ENCODE assay signal across 12 mouse cellular contexts in genomic region chr4:100811802-100812510, GRCm38 (mm10). TPM values are rescaled to one million over a fixed set of nuclear protein-coding genes. Genes with fewer than 3 reads are reported as not detected.
DNase-seq lines count a peak whose midpoint lies in the region; ATAC-seq and TF ChIP-seq lines count a peak whose summit lies in the region.
"Had no signal": no experiment of that assay in that cellular context is flagged by ENCODE, and none has a peak within 500 bp of the region (broad histone marks: within the 10 kb centered on the region; RNA-seq: fewer than 3 reads in every experiment).

No protein-coding gene starts in this region.

- H3K9ac ChIP-seq in intestine, embryonic 14.5 days (ENCODE audit: low read length): no peak overlapping the region
- H3K9ac ChIP-seq in intestine, embryonic 15.5 days: no peak overlapping the region
- H3K9ac ChIP-seq in stomach, embryonic 14.5 days (replicated peaks; ENCODE audit: low read depth, low read length): no peak overlapping the region
- H3K9ac ChIP-seq in stomach, postnatal 0 days (ENCODE audit: low read length): no peak overlapping the region
- no peak overlapping the region for H3K9ac ChIP-seq in hindbrain, embryonic 14.5 days
- H3K9ac ChIP-seq in stomach, embryonic 16.5 days (ENCODE audit: low read length): no peak overlapping the region

- ATAC-seq in intestine, embryonic 14.5 days (replicated peaks; ENCODE audit: low FRiP score, low TSS enrichment, low read depth): no peak
- no peak for ATAC-seq in intestine, embryonic 15.5 days
- no peak for ATAC-seq in stomach, embryonic 14.5 days (ENCODE audit: insufficient number of reproducible peaks, insufficient read depth, low FRiP score, low read depth)
- ATAC-seq in stomach, postnatal 0 days (ENCODE audit: low FRiP score, low TSS enrichment): no peak
- no peak for ATAC-seq in hindbrain, embryonic 14.5 days (ENCODE audit: low FRiP score)
- no peak for ATAC-seq in stomach, embryonic 16.5 days (ENCODE audit: insufficient read depth, low FRiP score)
- no peak for ATAC-seq in activated CD4-positive, CD25-positive, alpha-beta regulatory T cell, adult 4 months

- no peaks in the 10 kb centered on the region for H3K27me3 ChIP-seq in intestine, embryonic 14.5 days (replicated peaks; ENCODE audit: control insufficient read depth, insufficient read depth, low read length)
- H3K27me3 ChIP-seq in intestine, embryonic 15.5 days (replicated peaks): no peaks in the 10 kb centered on the region
- no peaks in the 10 kb centered on the region for H3K27me3 ChIP-seq in stomach, embryonic 14.5 days (ENCODE audit: control insufficient read depth, insufficient read depth, low read length)
- H3K27me3 ChIP-seq in stomach, postnatal 0 days (ENCODE audit: control insufficient read depth, insufficient read depth, low read length): no peaks in the 10 kb centered on the region
- no peaks in the 10 kb centered on the region for H3K27me3 ChIP-seq in hindbrain, embryonic 14.5 days (ENCODE audit: control insufficient read depth, insufficient read depth, low read length)
- H3K27me3 ChIP-seq in stomach, embryonic 16.5 days (ENCODE audit: control insufficient read depth, insufficient read depth, low read length): no peaks in the 10 kb centered on the region

- peak overlapping the region; percentile 9; the same call in 1 of the 2 replicates for H3K4me2 ChIP-seq in intestine, embryonic 14.5 days (ENCODE audit: low read length)
- no peak overlapping the region for H3K4me2 ChIP-seq in intestine, embryonic 15.5 days (replicated peaks)
- H3K4me2 ChIP-seq in stomach, embryonic 14.5 days (replicated peaks; ENCODE audit: low read depth, low read length): 0 out of 2 replicates have a peak overlapping the region, but pooled peaks have one; percentile 18
- no peak overlapping the region for H3K4me2 ChIP-seq in stomach, postnatal 0 days (replicated peaks; ENCODE audit: low read depth)
- H3K4me2 ChIP-seq in hindbrain, embryonic 14.5 days (replicated peaks): peak overlapping the region; percentile 25; the same call in 1 of the 2 replicates
- H3K4me2 ChIP-seq in stomach, embryonic 16.5 days (ENCODE audit: low read depth, low read length): peak overlapping the region; percentile 37

- no peaks in the 10 kb centered on the region for H3K36me3 ChIP-seq in intestine, embryonic 14.5 days (ENCODE audit: control insufficient read depth, insufficient read depth, low read length)
- H3K36me3 ChIP-seq in intestine, embryonic 15.5 days: no peaks in the 10 kb centered on the region
- no peaks in the 10 kb centered on the region for H3K36me3 ChIP-seq in stomach, embryonic 14.5 days (ENCODE audit: control insufficient read depth, insufficient read depth, low read length)
- no peaks in the 10 kb centered on the region for H3K36me3 ChIP-seq in stomach, postnatal 0 days (ENCODE audit: control insufficient read depth, insufficient read depth, low read length)
- H3K36me3 ChIP-seq in hindbrain, embryonic 14.5 days (replicated peaks; ENCODE audit: control insufficient read depth, insufficient read depth): no peaks in the 10 kb centered on the region
- H3K36me3 ChIP-seq in stomach, embryonic 16.5 days (ENCODE audit: control insufficient read depth, insufficient read depth, low read length): no peaks in the 10 kb centered on the region

- WGBS in intestine, embryonic 14.5 days: 38% methylated on average over 8 of the region's 8 CpGs
- WGBS in intestine, embryonic 15.5 days: 45% methylated on average over 8 of the region's 8 CpGs
- 35% methylated on average over 8 of the region's 8 CpGs for WGBS in stomach, embryonic 14.5 days
- WGBS in stomach, postnatal 0 days: 47% methylated on average over 8 of the region's 8 CpGs
- 19% methylated on average over 8 of the region's 8 CpGs for WGBS in hindbrain, embryonic 14.5 days
- 43% methylated on average over 8 of the region's 8 CpGs for WGBS in stomach, embryonic 16.5 days

- no peak for DNase-seq in intestine, embryonic 14.5 days (ENCODE audit: low spot score)
- DNase-seq in stomach, postnatal 0 days (ENCODE audit: low spot score): no peak
- no peak for DNase-seq in hindbrain, embryonic 14.5 days (ENCODE audit: low spot score)
- DNase-seq in layer of hippocampus, postnatal 36 days: no peak
- DNase-seq: cerebellum, postnatal 10 days; heart, postnatal 36 days; thymus, postnatal 36 days had no signal

- peaks cover 11% of the 10 kb centered on the region; the same call in 1 of the 2 replicates for H3K4me1 ChIP-seq in intestine, embryonic 14.5 days (replicated peaks; ENCODE audit: control insufficient read depth, insufficient read depth, low read length)
- peaks cover 11% of the 10 kb centered on the region for H3K4me1 ChIP-seq in intestine, embryonic 15.5 days (replicated peaks)
- peaks cover 20% of the 10 kb centered on the region for H3K4me1 ChIP-seq in stomach, embryonic 14.5 days (ENCODE audit: control insufficient read depth, insufficient read depth, low read length)
- H3K4me1 ChIP-seq in stomach, postnatal 0 days (replicated peaks; ENCODE audit: control insufficient read depth, insufficient read depth): 0 out of 2 replicates have a peak, but pooled peaks cover 5% of the 10 kb centered on the region
- peaks cover 23% of the 10 kb centered on the region for H3K4me1 ChIP-seq in hindbrain, embryonic 14.5 days (replicated peaks; ENCODE audit: control insufficient read depth, insufficient read depth, low read length)
- H3K4me1 ChIP-seq in stomach, embryonic 16.5 days (ENCODE audit: control insufficient read depth, insufficient read depth, low read length): peaks cover 11% of the 10 kb centered on the region

- H3K27ac ChIP-seq in intestine, embryonic 14.5 days (ENCODE audit: low read depth): no peak overlapping the region
- H3K27ac ChIP-seq in intestine, embryonic 15.5 days: no peak overlapping the region
- H3K27ac ChIP-seq in stomach, embryonic 14.5 days (ENCODE audit: low read length): no peak overlapping the region
- no peak overlapping the region; the same call in 1 of the 2 replicates for H3K27ac ChIP-seq in stomach, postnatal 0 days (replicated peaks)
- H3K27ac ChIP-seq in hindbrain, embryonic 14.5 days: 0 out of 2 replicates have a peak overlapping the region, but pooled peaks have one; percentile 11
- no peak overlapping the region for H3K27ac ChIP-seq in stomach, embryonic 16.5 days (ENCODE audit: low read length)

- H3K4me3 ChIP-seq in intestine, embryonic 14.5 days (ENCODE audit: low read depth, low read length): no peak overlapping the region
- H3K4me3 ChIP-seq in intestine, embryonic 15.5 days (replicated peaks): no peak overlapping the region
- no peak overlapping the region for H3K4me3 ChIP-seq in stomach, embryonic 14.5 days (ENCODE audit: low read depth, low read length)
- H3K4me3 ChIP-seq in stomach, postnatal 0 days (ENCODE audit: low read depth, low read length): no peak overlapping the region
- H3K4me3 ChIP-seq in hindbrain, embryonic 14.5 days (replicated peaks; ENCODE audit: low read length): no peak overlapping the region
- no peak overlapping the region for H3K4me3 ChIP-seq in stomach, embryonic 16.5 days (replicated peaks; ENCODE audit: low read length)
- H3K4me3 ChIP-seq: myocyte had no signal

- no peaks in the 10 kb centered on the region for H3K9me3 ChIP-seq in intestine, embryonic 14.5 days (ENCODE audit: control insufficient read depth, low read length)
- H3K9me3 ChIP-seq in intestine, embryonic 15.5 days: no peaks in the 10 kb centered on the region
- no peaks in the 10 kb centered on the region for H3K9me3 ChIP-seq in stomach, embryonic 14.5 days (ENCODE audit: control insufficient read depth, low read depth, low read length)
- no peaks in the 10 kb centered on the region for H3K9me3 ChIP-seq in stomach, postnatal 0 days (ENCODE audit: control insufficient read depth, low read length)
- no peaks in the 10 kb centered on the region for H3K9me3 ChIP-seq in hindbrain, embryonic 14.5 days (ENCODE audit: control insufficient read depth, low read length)
- no peaks in the 10 kb centered on the region for H3K9me3 ChIP-seq in stomach, embryonic 16.5 days (replicated peaks; ENCODE audit: control insufficient read depth, low read length)

- TF ChIP-seq EP300 in stomach, postnatal 0 days (optimal IDR thresholded peaks at IDR 0.05): no peak

- TF ChIP-seq CTCF in stomach, postnatal 0 days (IDR thresholded peaks at IDR 0.05; ENCODE audit: low read depth): no peak

RNA-seq across cellular contexts. Expression of gene Cachd1, which starts 35.5 kb away (rescaled TPM):
- 20.2 and 22.8 TPM in 2 replicates for polyA plus RNA-seq in intestine, embryonic 14.5 days (2014; fragmentation: Nextera tagmentation; extraction: Ambion mirVana)
- 13.4 and 16.7 TPM in 2 replicates for polyA plus RNA-seq in intestine, embryonic 15.5 days (2015; fragmentation: Nextera tagmentation; extraction: Ambion mirVana)
- 17.9 and 19.5 TPM in 2 replicates for polyA plus RNA-seq in stomach, embryonic 14.5 days (2014; fragmentation: Nextera tagmentation; extraction: Ambion mirVana)
- 6.4 and 7.0 TPM in 2 replicates for polyA plus RNA-seq in stomach, postnatal 0 days (2015; fragmentation: Nextera tagmentation; extraction: Ambion mirVana)
- polyA plus RNA-seq in hindbrain, embryonic 14.5 days (2014; fragmentation: Nextera tagmentation; extraction: Ambion mirVana): 21.6 and 28.5 TPM in 2 replicates
- 7.2 and 9.7 TPM in 2 replicates for polyA plus RNA-seq in stomach, embryonic 16.5 days (2015; fragmentation: Nextera tagmentation; extraction: Ambion mirVana)
- total RNA-seq in layer of hippocampus, postnatal 36 days (2021): 10 to 100 TPM; 28.5 to 39.2 TPM
- not detected for polyA plus RNA-seq in activated CD4-positive, CD25-positive, alpha-beta regulatory T cell, adult 4 months (2017; shearing (Covaris generic))

Comparison
In these comparisons a context has a peak if more than half of its experiments do, and no peak if none do; other contexts are left out.
1. H3K4me2 ChIP-seq: peak in intestine, embryonic 14.5 days (single experiment), stomach, embryonic 14.5 days (single experiment), hindbrain, embryonic 14.5 days (single experiment) and stomach, embryonic 16.5 days (single experiment); none in intestine, embryonic 15.5 days (single experiment) and stomach, postnatal 0 days (single experiment).